Mouse (Mus musculus): Measurements from ENCODE around the gene Gbp6. TPM values are rescaled to one million over a fixed set of nuclear protein-coding genes. Genes with fewer than 3 reads are reported as not detected.
"Not testable (repeated sequence)": the region's sequence is repeated elsewhere in the genome, so short reads cannot be mapped to it uniquely, and the experiment has no call there.

Gbp6 gene
- total and polyA plus RNA-seq, 3 experiments, result 0.16 TPM; not detected in 2

DNA sequence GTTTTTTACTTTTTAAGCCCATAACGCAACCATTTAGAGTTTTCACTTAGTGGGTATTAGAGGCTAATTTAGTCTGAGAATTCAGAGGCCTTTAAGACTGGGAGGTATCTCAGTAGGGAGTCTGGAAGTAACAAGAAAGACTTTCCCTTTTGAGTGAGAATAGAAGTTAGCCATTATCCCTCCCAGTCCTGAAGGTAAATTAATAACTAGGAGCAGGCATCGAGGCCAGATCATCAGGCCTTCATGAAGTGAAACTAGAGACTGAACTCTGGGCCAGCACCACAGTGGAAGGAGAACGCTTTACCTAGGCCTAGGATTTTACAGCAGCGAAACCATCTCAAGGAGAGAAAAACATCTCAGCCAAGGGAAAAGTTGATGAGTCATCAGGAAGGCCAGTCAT lies 8.5 kb upstream of the Gbp6 start:
- H3K4me3 ChIP-seq (ENCODE audit: low read depth, low read length), result no peak overlapping the region
- H3K27me3 ChIP-seq (ENCODE audit: insufficient read depth, low read length), result no peaks in the 10 kb centered on the region
- no peaks in the 10 kb centered on the region for H3K4me1 ChIP-seq (ENCODE audit: insufficient read depth, low read depth, low read length)
- DNase-seq (ENCODE audit: low spot score) (no peak), ATAC-seq (ENCODE audit: extremely low read depth, insufficient number of reproducible peaks, low FRiP score, poor library complexity, severe bottlenecking) (no peak)
- H3K36me3 ChIP-seq (replicated peaks), result no peaks in the 10 kb centered on the region
- TF ChIP-seq TAL1 (conservative IDR thresholded peaks at IDR 0.05; ENCODE audit: low read depth, low read length) (no peak), CTCF (IDR thresholded peaks at IDR 0.05; ENCODE audit: low read depth, low read length) (no peak), GATA1 (IDR thresholded peaks at IDR 0.05; ENCODE audit: borderline replicate concordance, low read length) (no peak), POLR2AphosphoS5 (IDR thresholded peaks at IDR 0.05; ENCODE audit: insufficient replicate concordance, low read depth, low read length) (no peak), GATA2 (IDR thresholded peaks at IDR 0.05; ENCODE audit: borderline replicate concordance, low read depth, low read length) (no peak)
- peaks cover 4% of the 10 kb centered on the region for H3K9me3 ChIP-seq (replicated peaks)

DNA sequence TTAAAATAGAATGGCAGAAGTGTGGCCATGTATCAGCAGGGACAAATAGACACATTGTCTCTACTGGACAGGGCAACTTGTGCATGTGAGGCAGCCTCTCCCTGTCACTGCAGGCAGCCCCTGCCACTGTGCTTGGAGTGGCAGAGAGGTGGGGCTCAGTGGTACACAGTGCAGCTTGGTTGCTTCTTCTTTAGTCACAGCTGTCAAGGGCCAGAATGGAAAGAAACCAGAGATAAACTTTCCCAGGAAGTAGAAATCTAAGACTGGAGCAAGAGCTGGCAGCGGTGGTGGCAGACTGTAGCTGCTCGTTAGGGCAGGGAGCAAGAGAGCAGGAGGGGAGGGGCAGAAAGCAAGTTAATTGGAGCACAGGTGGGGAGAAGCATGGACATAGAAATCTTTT lies 8.0 kb upstream of the Gbp6 start:
- H3K36me3 ChIP-seq (replicated peaks), result no peaks in the 10 kb centered on the region

DNA sequence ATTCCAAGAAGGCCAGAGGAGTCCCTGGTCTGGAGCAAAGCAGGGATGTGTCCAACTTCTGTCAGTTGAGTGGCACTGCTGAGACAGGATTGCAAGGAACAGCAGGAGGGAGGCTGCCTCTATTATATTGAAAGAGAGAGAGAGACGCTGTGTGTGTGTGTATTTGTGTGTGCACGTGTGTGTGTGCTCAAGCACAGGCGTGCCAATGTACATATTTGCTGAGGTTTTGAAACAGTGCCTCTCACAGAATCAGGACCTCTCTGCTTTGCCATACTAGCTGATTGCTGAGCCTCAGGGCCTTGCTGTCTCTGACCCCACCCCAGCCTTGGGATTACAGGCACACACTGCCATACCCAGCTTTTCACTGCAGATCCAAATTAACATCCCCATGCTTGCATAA lies 2.2 kb upstream of the Gbp6 start:
- peaks cover 10% of the 10 kb centered on the region; the same call in 1 of the 2 replicates for H3K9me3 ChIP-seq (replicated peaks)
- TF ChIP-seq GATA1 (IDR thresholded peaks at IDR 0.05; ENCODE audit: borderline replicate concordance, low read length) (no peak), POLR2AphosphoS5 (IDR thresholded peaks at IDR 0.05; ENCODE audit: insufficient replicate concordance, low read depth, low read length) (no peak), GATA2 (IDR thresholded peaks at IDR 0.05; ENCODE audit: borderline replicate concordance, low read depth, low read length) (no peak), TAL1 (conservative IDR thresholded peaks at IDR 0.05; ENCODE audit: low read depth, low read length) (no peak), CTCF (IDR thresholded peaks at IDR 0.05; ENCODE audit: low read depth, low read length) (no peak)
- H3K27me3 ChIP-seq (ENCODE audit: insufficient read depth, low read length), result no peaks in the 10 kb centered on the region
- ATAC-seq (ENCODE audit: extremely low read depth, insufficient number of reproducible peaks, low FRiP score, poor library complexity, severe bottlenecking) (no peak), DNase-seq (ENCODE audit: low spot score) (no peak)
- no peaks in the 10 kb centered on the region for H3K36me3 ChIP-seq (replicated peaks)
- no peaks in the 10 kb centered on the region for H3K4me1 ChIP-seq (ENCODE audit: insufficient read depth, low read depth, low read length)
- no peak overlapping the region for H3K4me3 ChIP-seq (ENCODE audit: low read depth, low read length)

More for the DNA sequence above, 8.0 kb upstream of the Gbp6 start:
- Histone ChIP-seq H3K27me3 (ENCODE audit: insufficient read depth, low read length) (no peaks in the 10 kb centered on the region), H3K4me1 (ENCODE audit: insufficient read depth, low read depth, low read length) (no peaks in the 10 kb centered on the region), H3K4me3 (ENCODE audit: low read depth, low read length) (no peak overlapping the region), H3K9me3 (replicated peaks) (peaks cover 4% of the 10 kb centered on the region)
- DNase-seq (ENCODE audit: low spot score), result no peak
- ATAC-seq (ENCODE audit: extremely low read depth, insufficient number of reproducible peaks, low FRiP score, poor library complexity, severe bottlenecking), result no peak
- TF ChIP-seq GATA2 (IDR thresholded peaks at IDR 0.05; ENCODE audit: borderline replicate concordance, low read depth, low read length) (no peak), GATA1 (IDR thresholded peaks at IDR 0.05; ENCODE audit: borderline replicate concordance, low read length) (no peak), POLR2AphosphoS5 (IDR thresholded peaks at IDR 0.05; ENCODE audit: insufficient replicate concordance, low read depth, low read length) (no peak), CTCF (IDR thresholded peaks at IDR 0.05; ENCODE audit: low read depth, low read length) (no peak), TAL1 (conservative IDR thresholded peaks at IDR 0.05; ENCODE audit: low read depth, low read length) (no peak)

DNA sequence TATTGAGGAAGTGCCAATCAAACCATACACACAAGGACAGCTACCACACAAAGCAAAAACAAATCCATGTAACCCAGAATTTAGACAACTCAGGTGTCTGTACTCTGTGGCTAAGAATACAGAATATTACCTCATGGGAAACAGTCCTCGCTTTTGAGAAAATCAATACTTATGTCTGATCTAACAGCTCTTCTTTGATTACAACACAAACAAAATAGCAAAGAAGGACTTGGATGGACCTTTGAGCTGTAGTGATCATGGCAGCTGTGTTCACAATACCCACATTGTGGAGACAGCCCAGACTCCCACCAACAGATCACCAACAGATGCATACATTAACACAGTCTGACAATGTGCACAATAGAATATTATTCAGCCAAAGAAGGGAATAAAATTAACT lies 1.0 kb downstream of the Gbp6 start:
- no peak for ATAC-seq (ENCODE audit: extremely low read depth, insufficient number of reproducible peaks, low FRiP score, poor library complexity, severe bottlenecking)
- Histone ChIP-seq H3K4me1 (ENCODE audit: insufficient read depth, low read depth, low read length) (no peaks in the 10 kb centered on the region), H3K36me3 (replicated peaks) (no peaks in the 10 kb centered on the region), H3K4me3 (ENCODE audit: low read depth, low read length) (no peak overlapping the region), H3K27me3 (ENCODE audit: insufficient read depth, low read length) (no peaks in the 10 kb centered on the region), H3K9me3 (replicated peaks) (peaks cover 10% of the 10 kb centered on the region; the same call in 1 of the 2 replicates)
- no peak for DNase-seq (ENCODE audit: low spot score)
- TF ChIP-seq TAL1 (conservative IDR thresholded peaks at IDR 0.05; ENCODE audit: low read depth, low read length) (no peak), POLR2AphosphoS5 (IDR thresholded peaks at IDR 0.05; ENCODE audit: insufficient replicate concordance, low read depth, low read length) (no peak), GATA1 (IDR thresholded peaks at IDR 0.05; ENCODE audit: borderline replicate concordance, low read length) (no peak), CTCF (IDR thresholded peaks at IDR 0.05; ENCODE audit: low read depth, low read length) (no peak), GATA2 (IDR thresholded peaks at IDR 0.05; ENCODE audit: borderline replicate concordance, low read depth, low read length) (no peak)

DNA sequence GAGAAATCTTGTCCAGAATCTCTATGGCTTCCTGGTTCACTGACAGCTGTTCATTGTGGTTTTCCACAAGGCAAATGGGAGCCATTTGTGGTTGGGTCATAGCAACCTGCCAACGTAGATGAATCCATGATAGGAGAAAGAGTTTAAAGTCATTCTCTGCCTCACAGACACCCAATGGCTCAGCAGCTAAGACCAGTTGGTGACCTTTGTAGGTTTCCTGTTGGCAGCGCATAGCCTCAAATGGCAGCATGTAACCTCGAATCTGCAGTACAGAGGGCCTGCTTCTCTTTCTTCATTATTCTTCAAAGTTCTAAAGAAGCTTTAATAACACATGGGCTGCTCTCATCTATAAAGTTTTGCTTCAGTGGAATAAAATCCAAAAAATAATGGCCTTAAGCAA lies 2.6 kb downstream of the Gbp6 start:
- H3K4me3 ChIP-seq (ENCODE audit: low read depth, low read length); H3K9me3 ChIP-seq (replicated peaks); H3K27me3 ChIP-seq (ENCODE audit: insufficient read depth, low read length); ATAC-seq (ENCODE audit: extremely low read depth, insufficient number of reproducible peaks, low FRiP score, poor library complexity, severe bottlenecking); H3K4me1 ChIP-seq (ENCODE audit: insufficient read depth, low read depth, low read length); DNase-seq (ENCODE audit: low spot score); H3K36me3 ChIP-seq (replicated peaks): not testable (repeated sequence)

DNA sequence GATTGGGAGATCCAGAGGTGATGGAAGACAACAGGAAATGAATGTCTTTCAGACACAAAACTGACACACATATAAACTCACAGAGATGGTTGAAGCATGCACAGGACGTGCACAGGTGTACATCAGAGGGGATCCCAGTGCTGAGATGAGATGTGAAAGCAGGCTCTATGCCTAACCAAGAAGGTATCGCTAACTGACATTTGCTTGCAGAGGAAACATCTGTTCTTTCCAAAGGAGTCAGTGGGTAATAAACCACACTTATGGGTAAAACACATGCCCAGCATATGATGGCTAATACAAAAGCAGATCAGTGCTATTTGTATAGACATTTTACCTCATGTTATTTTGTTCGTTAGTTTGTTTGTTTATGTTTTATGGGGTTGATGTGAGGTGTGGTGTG lies 32.8 kb downstream of the Gbp6 start:
- H3K4me3 ChIP-seq (ENCODE audit: low read depth, low read length); ATAC-seq (ENCODE audit: extremely low read depth, insufficient number of reproducible peaks, low FRiP score, poor library complexity, severe bottlenecking); H3K27me3 ChIP-seq (ENCODE audit: insufficient read depth, low read length); H3K4me1 ChIP-seq (ENCODE audit: insufficient read depth, low read depth, low read length); DNase-seq (ENCODE audit: low spot score); H3K36me3 ChIP-seq (replicated peaks): not testable (repeated sequence)
- peaks cover 19% of the 10 kb centered on the region for H3K9me3 ChIP-seq (replicated peaks)

DNA sequence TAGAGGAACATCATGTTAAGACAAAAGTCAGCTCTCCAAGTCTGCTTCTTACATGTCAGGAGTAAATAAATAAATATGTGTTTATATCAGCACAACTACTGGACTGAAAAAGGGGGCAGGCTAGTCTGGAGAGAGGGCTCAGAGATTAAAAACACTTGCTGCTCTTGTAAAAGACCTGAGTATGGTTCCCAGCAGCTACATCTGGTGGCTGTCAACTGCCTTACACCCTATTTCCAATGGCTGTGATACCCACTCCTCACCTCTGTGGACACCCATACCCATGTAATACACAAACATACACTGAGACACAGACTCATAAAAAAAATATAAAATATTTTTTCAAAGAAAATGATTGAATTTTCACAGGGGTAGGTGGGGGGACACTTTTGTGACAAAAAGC lies 41.0 kb downstream of the Gbp6 start:
- DNase-seq (ENCODE audit: low spot score) (no peak), ATAC-seq (ENCODE audit: extremely low read depth, insufficient number of reproducible peaks, low FRiP score, poor library complexity, severe bottlenecking) (no peak)
- H3K4me3 ChIP-seq (ENCODE audit: low read depth, low read length), result no peak overlapping the region
- no peaks in the 10 kb centered on the region for H3K36me3 ChIP-seq (replicated peaks)
- no peak for TF ChIP-seq GATA1 (IDR thresholded peaks at IDR 0.05; ENCODE audit: borderline replicate concordance, low read length)
- no peak for TF ChIP-seq CTCF (IDR thresholded peaks at IDR 0.05; ENCODE audit: low read depth, low read length)
- TF ChIP-seq TAL1 (conservative IDR thresholded peaks at IDR 0.05; ENCODE audit: low read depth, low read length), result no peak
- no peak for TF ChIP-seq POLR2AphosphoS5 (IDR thresholded peaks at IDR 0.05; ENCODE audit: insufficient replicate concordance, low read depth, low read length)
- TF ChIP-seq GATA2 (IDR thresholded peaks at IDR 0.05; ENCODE audit: borderline replicate concordance, low read depth, low read length), result no peak
- H3K9me3 ChIP-seq (replicated peaks), result no peaks in the 10 kb centered on the region; the same call in 1 of the 2 replicates
- H3K27me3 ChIP-seq (ENCODE audit: insufficient read depth, low read length), result no peaks in the 10 kb centered on the region
- no peaks in the 10 kb centered on the region for H3K4me1 ChIP-seq (ENCODE audit: insufficient read depth, low read depth, low read length)

DNA sequence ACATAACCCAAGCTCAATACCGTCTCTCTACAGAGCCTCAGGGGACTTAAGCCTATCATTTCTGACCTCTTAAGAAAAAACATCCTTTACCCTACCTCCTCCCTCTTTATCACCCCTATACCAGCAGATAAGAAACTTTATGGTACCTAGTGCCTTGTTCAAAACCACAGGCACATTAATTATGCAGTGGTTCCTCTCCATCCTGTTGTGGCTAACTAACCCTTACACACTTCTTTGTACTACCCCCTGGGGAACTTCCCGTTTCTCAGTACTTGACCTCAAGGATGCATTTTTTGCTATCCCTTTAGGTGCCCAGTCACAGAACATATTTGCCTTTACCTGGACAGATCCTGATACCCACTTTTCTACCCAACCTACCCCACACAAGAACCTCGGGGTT lies 48.8 kb downstream of the Gbp6 start:
- not testable (repeated sequence) for DNase-seq (ENCODE audit: low spot score); H3K9me3 ChIP-seq (replicated peaks); ATAC-seq (ENCODE audit: extremely low read depth, insufficient number of reproducible peaks, low FRiP score, poor library complexity, severe bottlenecking); H3K36me3 ChIP-seq (replicated peaks); H3K4me3 ChIP-seq (ENCODE audit: low read depth, low read length); H3K27me3 ChIP-seq (ENCODE audit: insufficient read depth, low read length); H3K4me1 ChIP-seq (ENCODE audit: insufficient read depth, low read depth, low read length)

DNA sequence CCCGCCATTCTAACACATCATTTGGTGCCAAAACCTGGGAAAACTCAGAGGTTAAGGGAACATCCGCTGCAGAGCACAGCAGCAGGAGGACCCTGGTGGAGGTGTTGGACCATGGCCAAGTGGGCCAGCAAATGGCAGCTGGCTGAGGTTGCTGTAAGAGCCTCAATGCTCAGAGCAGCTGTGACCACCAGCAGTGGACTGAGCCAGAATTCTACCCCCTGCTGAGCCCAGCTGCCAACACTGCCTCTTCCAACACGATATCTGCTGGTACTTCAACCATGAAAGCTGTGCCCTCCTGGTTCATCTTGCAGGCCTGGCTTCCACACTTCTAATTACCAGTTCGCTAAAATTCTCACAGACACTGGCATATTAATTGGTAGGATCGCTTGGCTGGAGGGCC lies 52.5 kb downstream of the Gbp6 start:
- not testable (repeated sequence) for H3K4me1 ChIP-seq (ENCODE audit: insufficient read depth, low read depth, low read length); ATAC-seq (ENCODE audit: extremely low read depth, insufficient number of reproducible peaks, low FRiP score, poor library complexity, severe bottlenecking); DNase-seq (ENCODE audit: low spot score)

DNA sequence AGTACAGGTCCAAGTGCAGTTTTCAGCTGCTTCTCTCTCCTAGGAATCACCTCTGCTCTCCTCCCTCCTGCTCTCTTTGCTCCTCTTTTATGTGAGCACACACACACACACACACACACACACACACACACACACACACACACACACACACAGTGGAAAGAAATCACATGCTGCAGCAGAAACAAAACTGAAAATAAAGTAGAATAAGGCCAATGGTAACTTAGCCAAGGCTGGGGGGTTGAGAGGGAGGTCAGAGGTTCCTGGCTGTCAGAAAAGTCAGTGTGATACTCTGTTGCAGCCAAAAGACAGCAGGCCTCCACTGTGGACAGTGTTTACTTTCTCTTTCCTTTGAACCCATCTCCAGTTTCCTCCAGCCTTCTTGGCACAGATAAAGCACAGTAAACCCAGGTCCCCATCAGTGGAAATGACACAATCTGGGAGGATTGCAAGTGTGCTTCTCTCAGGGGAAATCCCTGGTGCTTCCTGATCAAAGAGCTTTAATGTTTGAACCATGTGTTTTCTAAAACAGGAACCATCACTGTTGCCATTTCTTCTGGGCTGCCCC lies 53.9 kb downstream of the Gbp6 start, which contains the start of gene Gbp10:
Gene Gbp10, minus strand, starts transcription at position 51 of the 565 bp plus-strand sequence.
- H3K4me1 ChIP-seq (ENCODE audit: insufficient read depth, low read depth, low read length); H3K9me3 ChIP-seq (replicated peaks); H3K4me3 ChIP-seq (ENCODE audit: low read depth, low read length); ATAC-seq (ENCODE audit: extremely low read depth, insufficient number of reproducible peaks, low FRiP score, poor library complexity, severe bottlenecking); H3K36me3 ChIP-seq (replicated peaks); H3K27me3 ChIP-seq (ENCODE audit: insufficient read depth, low read length); DNase-seq (ENCODE audit: low spot score): not testable (repeated sequence)

More for the DNA sequence above, 52.5 kb downstream of the Gbp6 start:
- H3K4me3 ChIP-seq (ENCODE audit: low read depth, low read length); H3K9me3 ChIP-seq (replicated peaks); H3K27me3 ChIP-seq (ENCODE audit: insufficient read depth, low read length); H3K36me3 ChIP-seq (replicated peaks): not testable (repeated sequence)
